Mouse (Mus musculus) hindbrain, embryonic 13.5 days (tissue): Measurements from ENCODE around the gene Gm42688. TPM values are rescaled to one million over a fixed set of nuclear protein-coding genes. Genes with fewer than 3 reads are reported as not detected.

Experiments
- ATAC-seq: fragments of 200-750 bp; cut with Nextera tagmentation; 2 replicates; pipeline ENCODE4 v1.8.0; 2017; ENCODE audit warnings: moderate TSS enrichment; ENCODE audit not compliant: low FRiP score
- H3K27ac ChIP-seq: fragments of 300-500 bp; sonication (generic); 2 replicates; pipeline ENCODE4 v1.5.1; 2015; ENCODE audit warnings: inconsistent platforms, mild to moderate bottlenecking, moderate library complexity
- H3K27me3 ChIP-seq: fragments of 300-500 bp; sonication (generic); 2 replicates; pipeline ENCODE4 v1.6.1; 2015; ENCODE audit warnings: mild to moderate bottlenecking, inconsistent platforms
- H3K36me3 ChIP-seq: fragments of 300-500 bp; sonication (generic); 2 replicates; pipeline ENCODE4 v1.6.1; 2015; ENCODE audit warnings: mild to moderate bottlenecking, inconsistent platforms
- H3K4me1 ChIP-seq: fragments of 300-500 bp; sonication (generic); replicated peaks from 2 replicates; pipeline ENCODE4 v1.6.1; 2015; ENCODE audit warnings: inconsistent platforms
- H3K4me2 ChIP-seq: fragments of 300-500 bp; sonication (generic); 2 replicates; pipeline ENCODE4 v1.6.1; 2015; ENCODE audit warnings: inconsistent platforms, mild to moderate bottlenecking, moderate library complexity
- H3K4me3 ChIP-seq: fragments of 300-500 bp; sonication (generic); 2 replicates; pipeline ENCODE4 v1.5.1; 2015; ENCODE audit warnings: mild to moderate bottlenecking, inconsistent platforms
- H3K9ac ChIP-seq: fragments of 300-500 bp; sonication (generic); 2 replicates; pipeline ENCODE4 v1.6.1; 2015; ENCODE audit warnings: mild to moderate bottlenecking, inconsistent platforms
- H3K9me3 ChIP-seq: fragments of 300-500 bp; sonication (generic); 2 replicates; pipeline ENCODE4 v1.6.1; 2016; ENCODE audit warnings: inconsistent platforms
- WGBS: fragments of 180-500 bp; shearing (Covaris S2); methylation state at CpG from one replicate; pipeline ENCODE4 v1.1.7; 2015; 5-methylcytosine and 5-hydroxymethylcytosine counted together
- polyA plus RNA-seq: library from polyadenylated mRNA; unstranded; fragments of >200 nt; fragmentation: Nextera tagmentation; extraction: Ambion mirVana; gene quantifications from 2 replicates; pipeline ENCODE4 v1.2.1, GENCODE M21; 2015

Gm42688 gene
- polyA plus RNA-seq, 1 experiment from 2014 or later: 4.0 TPM

DNA sequence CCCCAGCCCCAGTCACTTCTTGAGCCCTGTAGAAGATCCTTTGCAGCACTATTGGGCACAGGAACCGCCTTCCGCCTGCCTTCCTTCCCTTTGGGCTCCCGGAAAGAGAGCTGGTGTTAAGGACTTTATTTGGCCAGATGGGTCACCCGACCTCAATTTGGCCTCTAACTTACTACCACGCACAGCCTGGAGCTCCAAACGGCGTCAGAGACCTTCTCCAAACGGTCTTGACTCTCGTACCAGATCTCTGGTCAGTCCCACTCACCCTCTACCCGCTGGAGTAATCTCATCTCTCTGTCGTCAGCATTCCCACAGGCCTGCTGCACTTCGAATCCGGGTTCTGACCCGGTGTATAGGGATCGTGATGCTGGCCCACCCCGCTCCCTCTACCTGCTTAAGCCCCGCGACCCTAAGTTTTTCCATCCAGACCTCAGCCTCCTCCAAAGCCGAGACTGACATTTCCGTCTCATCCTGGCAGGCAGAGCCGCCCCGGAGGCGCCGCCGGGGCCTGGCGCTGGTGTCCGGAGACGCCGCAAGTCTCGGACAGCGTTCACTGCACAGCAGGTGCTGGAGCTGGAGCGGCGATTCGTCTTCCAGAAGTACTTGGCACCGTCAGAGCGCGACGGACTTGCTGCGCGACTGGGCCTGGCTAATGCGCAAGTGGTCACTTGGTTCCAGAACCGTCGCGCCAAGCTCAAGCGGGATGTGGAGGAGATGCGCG, 14.1 kb upstream of the Gm42688 start:
- H3K27me3 ChIP-seq: peaks cover 98% of the 10 kb centered on the region
- no peak for ATAC-seq
- 1% methylated on average over 47 of the region's 47 CpGs for WGBS
- H3K4me3 ChIP-seq: peak overlapping the region; percentile 17
- H3K27ac ChIP-seq: no peak overlapping the region
- peaks cover 3% of the 10 kb centered on the region for H3K36me3 ChIP-seq
- no peaks in the 10 kb centered on the region for H3K9me3 ChIP-seq
- 0 out of 2 replicates have a peak overlapping the region, but pooled peaks have one; percentile 55 for H3K9ac ChIP-seq
- H3K4me1 ChIP-seq: peaks cover 14% of the 10 kb centered on the region
- H3K4me2 ChIP-seq: peak overlapping the region; percentile 35

DNA sequence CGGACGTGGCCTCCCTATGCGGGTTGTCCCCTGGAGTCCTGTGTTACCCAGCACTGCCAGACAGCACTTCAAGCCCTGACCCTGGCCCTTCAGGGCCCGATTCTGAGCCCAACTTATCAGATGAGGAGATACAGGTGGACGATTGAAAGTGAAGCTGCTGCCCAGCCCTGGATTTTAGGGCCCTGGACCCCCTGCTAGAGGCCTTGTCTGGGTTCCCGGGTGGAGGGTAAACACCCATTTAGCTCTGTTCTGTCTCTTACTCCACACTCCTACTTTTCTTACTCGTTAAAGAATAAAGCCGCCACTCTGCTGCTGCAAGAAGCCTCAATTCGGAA, 13.5 kb upstream of the Gm42688 start:
- 4% methylated on average over 9 of the region's 9 CpGs for WGBS
- peaks cover 98% of the 10 kb centered on the region for H3K27me3 ChIP-seq
- ATAC-seq: no peak
- H3K4me2 ChIP-seq: peak overlapping the region; percentile 35; the same call in 1 of the 2 replicates
- 0 out of 2 replicates have a peak overlapping the region, but pooled peaks have one; percentile 55 for H3K9ac ChIP-seq
- no peaks in the 10 kb centered on the region for H3K36me3 ChIP-seq
- H3K4me1 ChIP-seq: peaks cover 14% of the 10 kb centered on the region
- no peak overlapping the region for H3K4me3 ChIP-seq
- H3K27ac ChIP-seq: no peak overlapping the region
- H3K9me3 ChIP-seq: no peaks in the 10 kb centered on the region

DNA sequence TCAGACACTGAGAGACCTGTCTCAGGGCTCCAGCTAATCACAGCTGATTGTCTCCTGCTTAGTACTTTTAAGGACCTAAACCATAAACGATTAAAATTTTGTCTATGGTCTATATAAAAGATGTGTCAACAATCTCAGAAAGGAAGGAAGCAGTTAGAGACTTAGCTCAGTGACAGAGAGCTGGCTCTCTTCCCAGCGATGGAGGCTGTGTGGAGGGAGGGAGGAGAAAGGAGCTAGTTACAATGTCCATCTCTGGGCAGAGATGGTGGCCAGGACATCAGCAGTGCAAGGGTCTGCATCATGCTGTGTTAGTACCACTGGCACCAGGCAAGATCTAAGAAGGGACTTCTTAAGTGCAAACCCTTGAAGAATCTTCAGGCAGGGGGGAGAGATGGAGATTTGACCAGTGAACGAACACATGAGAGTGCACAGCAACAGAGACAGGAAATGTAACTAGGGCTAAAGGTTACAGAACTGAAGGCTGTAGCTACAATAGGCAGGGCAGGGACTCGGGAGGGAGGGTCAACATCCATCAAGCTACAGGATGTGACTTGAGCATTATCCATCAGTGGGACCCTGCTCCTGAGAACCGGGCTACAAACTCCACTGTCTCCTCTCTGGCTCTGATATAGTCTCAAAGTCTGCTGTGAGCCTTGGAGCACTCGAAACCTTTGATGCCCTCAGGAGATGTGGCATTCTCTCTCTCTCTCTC, 8.8 kb upstream of the Gm42688 start:
- Histone ChIP-seq H3K27ac (no peak overlapping the region), H3K9me3 (no peaks in the 10 kb centered on the region), H3K36me3 (no peaks in the 10 kb centered on the region), H3K9ac (no peak overlapping the region), H3K27me3 (peaks cover 69% of the 10 kb centered on the region), H3K4me2 (no peak overlapping the region), H3K4me1 (peaks cover 4% of the 10 kb centered on the region), H3K4me3 (no peak overlapping the region)
- no peak for ATAC-seq
- WGBS: 43% methylated on average over 6 of the region's 6 CpGs

DNA sequence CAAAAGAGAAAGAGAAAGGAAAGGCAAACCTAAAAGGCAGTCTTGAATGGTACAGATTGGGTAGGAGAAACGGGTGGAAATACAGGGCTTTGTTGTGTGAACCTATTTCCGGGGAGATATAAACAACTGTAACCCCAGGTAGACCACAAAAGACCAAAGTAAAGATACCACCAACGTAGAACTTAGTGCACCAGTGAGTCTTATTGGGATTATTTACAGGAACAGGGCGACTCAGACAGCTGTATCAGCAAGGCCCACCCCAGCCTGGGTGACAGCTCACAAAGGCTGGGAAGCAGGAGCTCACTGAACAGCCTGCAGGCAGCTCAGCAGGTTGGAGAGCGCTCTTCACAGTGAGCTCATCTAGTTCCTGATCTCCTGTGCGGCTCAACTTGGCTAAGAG, 5.4 kb upstream of the Gm42688 start:
- 44% methylated on average over 6 of the region's 6 CpGs for WGBS
- Histone ChIP-seq H3K4me1 (0 out of 2 replicates have a peak, but pooled peaks cover 3% of the 10 kb centered on the region), H3K27ac (no peak overlapping the region), H3K36me3 (no peaks in the 10 kb centered on the region), H3K4me3 (no peak overlapping the region), H3K4me2 (no peak overlapping the region), H3K9me3 (no peaks in the 10 kb centered on the region), H3K27me3 (peaks cover 35% of the 10 kb centered on the region), H3K9ac (no peak overlapping the region)
- ATAC-seq: no peak

DNA sequence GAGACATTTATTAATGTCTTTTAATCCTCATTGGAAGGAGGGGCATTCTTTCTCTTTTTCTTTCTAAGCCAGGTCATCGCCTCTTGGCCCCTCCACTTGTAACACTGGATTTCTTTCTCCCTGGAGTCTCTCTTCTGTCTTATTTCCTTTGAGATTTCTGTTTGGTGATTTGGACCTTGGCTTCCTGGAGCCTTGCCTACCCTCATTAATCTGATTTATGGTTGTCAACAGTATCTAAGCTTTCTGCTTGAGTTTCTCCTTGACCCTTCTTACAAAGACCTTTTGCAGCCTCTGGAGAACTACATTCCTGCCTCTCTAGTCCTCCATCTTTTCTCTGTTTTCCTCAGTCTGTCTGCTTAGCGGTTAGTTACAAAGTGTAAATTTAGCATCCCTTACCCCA, 3.0 kb upstream of the Gm42688 start:
- ATAC-seq: no peak
- Histone ChIP-seq H3K27me3 (peaks cover 15% of the 10 kb centered on the region), H3K4me3 (no peak overlapping the region), H3K4me2 (no peak overlapping the region), H3K4me1 (peaks cover 20% of the 10 kb centered on the region), H3K27ac (no peak overlapping the region), H3K36me3 (no peaks in the 10 kb centered on the region), H3K9ac (no peak overlapping the region), H3K9me3 (no peaks in the 10 kb centered on the region)
- WGBS: 81% methylated on average over 2 of the region's 2 CpGs

DNA sequence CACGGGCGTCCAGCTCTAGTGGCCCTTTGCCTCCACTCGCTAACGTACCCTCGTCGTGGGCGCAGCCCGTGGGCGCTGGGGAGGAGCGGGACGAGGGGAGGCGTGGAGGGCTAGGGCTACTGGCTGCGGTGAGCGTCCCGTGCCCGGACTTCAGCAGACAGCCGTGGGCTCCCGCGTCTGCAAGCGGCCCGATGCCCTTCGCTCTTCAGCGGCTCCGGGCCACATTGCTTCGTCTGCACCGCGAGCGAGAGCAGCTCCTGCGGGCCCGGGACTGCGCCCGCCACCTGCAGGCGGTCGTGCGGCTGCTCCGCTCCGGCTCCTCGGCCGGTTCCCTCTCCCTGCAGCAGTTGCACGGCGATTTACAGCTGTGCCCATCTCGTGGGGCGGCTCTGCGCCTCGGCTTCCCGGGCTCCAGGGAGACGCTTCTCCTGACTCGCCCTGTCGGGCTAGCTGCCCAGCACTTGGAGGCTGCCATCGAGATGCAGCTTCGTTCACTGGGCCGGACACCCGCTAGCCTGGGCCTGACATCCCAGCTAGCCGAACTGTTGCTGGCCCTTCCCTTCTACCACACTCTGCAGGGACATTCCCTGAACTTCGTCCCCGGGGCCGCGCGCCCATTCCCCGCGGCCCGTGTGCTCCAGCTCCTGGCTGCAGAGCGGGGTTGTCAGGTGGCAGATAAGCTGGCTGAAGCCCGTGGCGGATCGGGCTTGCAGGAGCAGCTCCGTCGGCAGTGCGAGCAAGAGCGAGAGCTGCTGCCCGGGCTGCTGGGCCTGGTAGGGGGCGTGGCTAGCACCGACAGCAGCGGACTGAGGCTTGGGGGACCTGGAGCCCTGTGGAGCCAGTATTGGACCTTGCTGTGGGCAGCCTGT, 505 bp downstream of the Gm42688 start:
- Histone ChIP-seq H3K36me3 (peaks cover 13% of the 10 kb centered on the region), H3K4me3 (peak overlapping the region; percentile 80), H3K27ac (peak overlapping the region; percentile 90), H3K4me1 (peaks cover 23% of the 10 kb centered on the region), H3K27me3 (peaks cover 3% of the 10 kb centered on the region; the same call in 1 of the 2 replicates), H3K9ac (peak overlapping the region; percentile 92), H3K9me3 (no peaks in the 10 kb centered on the region), H3K4me2 (peak overlapping the region; percentile 98)
- peak; percentile 80 for ATAC-seq
- WGBS: 1% methylated on average over 64 of the region's 74 CpGs

DNA sequence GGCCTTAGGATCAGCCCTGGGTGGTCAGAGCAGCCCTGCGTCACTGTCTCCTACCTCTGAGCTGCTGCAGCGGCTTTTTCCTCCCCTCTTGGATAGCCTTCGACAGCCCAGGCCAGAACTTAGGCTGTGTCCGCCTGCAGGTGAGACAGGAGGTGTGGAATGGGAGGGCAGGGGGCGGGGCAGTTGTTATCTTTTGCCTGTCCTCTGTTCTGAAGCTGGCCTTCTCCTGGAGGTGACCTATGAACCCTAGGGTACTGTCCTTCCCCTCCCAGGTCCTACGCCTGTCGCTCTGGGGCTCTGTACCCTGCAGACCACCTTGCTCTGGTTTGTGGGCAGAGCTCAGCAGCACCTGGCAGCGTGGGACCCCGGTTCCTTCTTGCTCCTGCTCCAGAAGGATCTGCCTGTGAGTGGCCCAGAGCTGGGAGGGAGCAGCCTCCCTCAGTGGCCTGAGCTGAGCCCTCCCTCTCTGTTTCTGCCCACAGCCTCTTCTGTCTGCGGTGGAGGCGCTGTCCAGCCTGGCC, 1.8 kb downstream of the Gm42688 start:
- no peak for ATAC-seq
- H3K9ac ChIP-seq: peak overlapping the region; percentile 92
- peaks cover 32% of the 10 kb centered on the region for H3K4me1 ChIP-seq
- H3K4me2 ChIP-seq: peak overlapping the region; percentile 98
- peaks cover 3% of the 10 kb centered on the region; the same call in 1 of the 2 replicates for H3K27me3 ChIP-seq
- peak overlapping the region; percentile 80 for H3K4me3 ChIP-seq
- H3K36me3 ChIP-seq: peaks cover 19% of the 10 kb centered on the region
- no peaks in the 10 kb centered on the region for H3K9me3 ChIP-seq
- no peak overlapping the region for H3K27ac ChIP-seq
- 43% methylated on average over 11 of the region's 11 CpGs for WGBS

DNA sequence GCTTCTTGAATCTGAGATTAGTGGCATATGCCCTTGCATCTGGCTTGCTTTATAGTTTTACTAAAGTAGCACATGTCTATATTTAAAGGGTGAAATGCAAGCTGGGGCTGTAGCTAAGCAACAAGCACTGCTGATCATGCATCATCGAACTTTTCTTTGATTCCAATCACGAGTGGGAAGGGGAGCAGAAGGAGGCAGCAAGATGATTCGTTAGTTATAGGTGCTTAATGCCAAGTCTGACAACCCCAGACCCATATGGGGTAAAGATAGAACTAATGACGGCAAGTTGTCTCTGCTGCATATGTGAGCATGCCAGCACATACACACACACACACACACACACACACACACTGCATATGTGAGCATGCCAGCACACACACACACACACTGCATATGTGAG, 2.7 kb downstream of the Gm42688 start:
- 66% methylated on average over 4 of the region's 4 CpGs for WGBS

DNA sequence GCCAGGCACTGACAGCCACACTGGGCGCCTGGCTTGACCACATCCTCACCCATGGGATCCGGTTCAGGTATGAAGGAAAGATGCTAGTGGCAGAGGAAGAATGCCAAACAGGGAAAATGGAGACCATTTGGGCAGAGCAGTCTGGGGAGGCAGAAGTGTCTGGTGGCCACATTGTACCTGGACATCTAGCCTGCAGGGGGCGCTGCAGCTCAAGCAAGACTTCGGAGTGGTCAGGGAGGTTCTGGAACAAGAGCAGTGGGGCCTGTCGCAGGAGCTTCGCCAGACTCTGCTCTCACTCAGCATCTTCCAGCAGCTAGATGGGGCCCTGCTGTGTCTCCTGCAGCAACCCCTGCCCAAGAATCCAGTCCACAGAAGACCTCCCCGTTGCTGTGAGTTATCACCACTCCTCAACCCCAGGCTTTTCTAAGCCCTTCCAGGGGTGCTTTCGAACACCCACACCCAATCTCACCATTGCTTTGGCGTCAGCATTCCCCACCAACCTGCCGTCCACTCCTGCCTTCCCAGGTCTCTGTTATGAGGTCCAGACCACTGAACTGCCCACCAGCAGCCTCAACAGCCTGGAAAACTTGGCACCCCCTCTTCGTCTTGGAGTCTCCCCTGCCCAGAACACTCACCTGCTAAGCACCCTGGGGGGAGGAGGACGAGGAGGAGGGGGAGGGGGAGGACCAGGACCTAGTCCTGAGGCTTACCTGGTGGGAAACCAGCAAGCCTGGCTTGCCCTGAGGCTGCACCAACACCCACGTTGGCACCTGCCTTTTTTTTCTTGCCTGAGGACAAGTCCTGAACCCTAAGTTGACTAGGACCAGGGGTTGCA, 6.4 kb downstream of the Gm42688 start:
- H3K9ac ChIP-seq: peak overlapping the region; percentile 89

More for the DNA sequence above, 2.7 kb downstream of the Gm42688 start:
- Histone ChIP-seq H3K9ac (no peak overlapping the region), H3K27me3 (peaks cover 3% of the 10 kb centered on the region; the same call in 1 of the 2 replicates), H3K4me3 (no peak overlapping the region), H3K4me2 (no peak overlapping the region), H3K4me1 (peaks cover 37% of the 10 kb centered on the region), H3K9me3 (no peaks in the 10 kb centered on the region), H3K36me3 (peaks cover 19% of the 10 kb centered on the region), H3K27ac (no peak overlapping the region)
- ATAC-seq: no peak

DNA sequence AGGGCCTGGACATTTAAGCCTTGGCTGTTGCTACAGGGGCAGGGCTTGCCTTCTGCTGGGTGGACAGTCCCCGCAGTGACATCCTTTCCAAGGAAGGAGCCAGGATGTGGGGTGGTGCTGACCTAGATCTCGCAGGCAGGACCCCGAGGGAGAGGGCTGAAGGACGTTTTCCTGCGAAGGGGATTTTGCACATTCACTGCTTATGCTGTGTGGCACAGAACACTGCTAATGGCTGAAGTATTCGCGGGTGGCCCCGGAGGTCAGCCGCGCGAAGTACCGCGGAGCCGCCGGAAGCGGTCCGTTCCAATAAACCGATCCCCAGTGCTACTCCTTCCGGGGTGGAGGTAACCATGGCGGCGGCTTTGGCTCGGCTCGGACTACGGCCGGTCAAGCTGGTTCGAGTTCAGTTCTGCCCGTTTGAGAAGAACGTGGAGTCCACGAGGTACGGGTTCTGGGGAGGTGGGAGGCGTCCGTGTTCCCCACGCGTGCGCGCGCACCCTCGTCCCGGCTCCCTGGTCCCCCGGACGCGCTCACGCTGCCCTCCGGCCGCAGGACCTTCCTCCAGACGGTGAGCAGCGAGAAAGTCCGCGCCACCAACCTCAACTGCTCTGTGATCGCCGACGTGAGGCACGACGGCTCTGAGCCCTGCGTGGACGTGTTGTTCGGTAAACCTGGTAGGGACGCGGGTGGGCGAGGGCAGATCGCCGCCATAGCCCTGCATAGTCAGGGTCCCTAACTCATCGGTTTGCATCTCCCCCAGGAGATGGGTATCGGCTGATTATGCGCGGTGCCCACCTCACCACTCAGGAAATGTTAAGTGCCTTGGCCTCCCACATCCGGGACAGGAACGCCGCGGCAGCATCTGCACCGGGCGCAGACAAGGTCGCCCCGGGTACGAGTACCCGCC, 7.6 kb downstream of the Gm42688 start, which contains the start of gene Mrpl53:
TSS of gene Mrpl53 (plus strand) at position 279 of the 907 bp plus-strand sequence.
- Histone ChIP-seq H3K27ac (peak within 1 kb of the TSS; percentile 88), H3K9me3 (no peaks in the 10 kb centered on the region), H3K9ac (peak within 1 kb of the TSS; percentile 89), H3K27me3 (no peaks in the 10 kb centered on the region), H3K4me3 (peak within 1 kb of the TSS; percentile 83), H3K36me3 (peaks cover 23% of the 10 kb centered on the region), H3K4me1 (peaks cover 29% of the 10 kb centered on the region), H3K4me2 (peak within 1 kb of the TSS; percentile 82)
- WGBS: under 1% methylated on average over 76 of the region's 76 CpGs
- peak; percentile 90 for ATAC-seq

More for the DNA sequence above, 6.4 kb downstream of the Gm42688 start:
- Histone ChIP-seq H3K36me3 (peaks cover 23% of the 10 kb centered on the region), H3K27ac (peak overlapping the region; percentile 88; the same call in 1 of the 2 replicates), H3K4me1 (peaks cover 38% of the 10 kb centered on the region), H3K9me3 (no peaks in the 10 kb centered on the region), H3K27me3 (peaks cover 3% of the 10 kb centered on the region; the same call in 1 of the 2 replicates), H3K4me3 (peak overlapping the region; percentile 83), H3K4me2 (peak overlapping the region; percentile 82)
- WGBS: 33% methylated on average over 13 of the region's 13 CpGs
- ATAC-seq: no peak
